Mouse (Mus musculus) neutrophil, adult 5-6 weeks (primary cell): ENCODE measurements around the gene Gm4450. TPM values are rescaled to one million over a fixed set of nuclear protein-coding genes. Genes with fewer than 3 reads are reported as not detected.
"Not testable (repeated sequence)": the region's sequence is repeated elsewhere in the genome, so short reads cannot be mapped to it uniquely, and the experiment has no call there.

Source experiments
- ATAC-seq: fragments of 151-379, 151-347 bp; 2 replicates; pipeline ENCODE4 v1.8.0; 2017; ENCODE audit warnings: mild to moderate bottlenecking, moderate TSS enrichment; ENCODE audit not compliant: insufficient number of reproducible peaks, poor library complexity, low FRiP score, severe bottlenecking; ENCODE audit errors: extremely low read depth
- total RNA-seq: library from RNA; stranded (forward); fragments of 200-1000 nt; gene quantifications from 2 replicates; pipeline ENCODE4 v1.2.3, GENCODE M21; 2017

Gene Gm4450
- total RNA-seq, result not detected in 2 replicates

DNA sequence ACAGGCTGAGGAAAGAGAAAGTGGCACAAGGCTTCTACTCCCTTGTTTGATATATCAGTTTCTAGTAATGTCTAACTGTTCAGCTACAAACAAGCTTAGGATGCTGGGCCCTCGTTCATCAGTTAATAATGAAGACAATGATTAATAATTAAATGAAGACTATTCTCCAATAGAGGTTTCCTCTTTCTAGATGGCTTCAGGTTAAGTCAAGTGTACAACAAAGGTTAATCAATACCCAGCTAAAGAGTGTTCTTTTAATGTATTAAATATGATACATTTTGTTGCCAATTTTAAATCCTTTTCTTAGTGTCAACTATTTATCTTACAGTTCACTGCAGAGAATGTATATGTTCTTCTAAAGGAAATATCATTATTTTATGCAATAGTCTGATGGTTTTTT is at the start of gene Gm4450:
Gm4450 (minus strand) TSS at position 101 of the 400 bp plus-strand sequence.
- not testable (repeated sequence) for ATAC-seq

- not testable (repeated sequence) for ATAC-seq
These were observed 40.5 kb upstream of the Gm4450 start for GRCm38 (mm10) chr3:98497401-98497800.

DNA sequence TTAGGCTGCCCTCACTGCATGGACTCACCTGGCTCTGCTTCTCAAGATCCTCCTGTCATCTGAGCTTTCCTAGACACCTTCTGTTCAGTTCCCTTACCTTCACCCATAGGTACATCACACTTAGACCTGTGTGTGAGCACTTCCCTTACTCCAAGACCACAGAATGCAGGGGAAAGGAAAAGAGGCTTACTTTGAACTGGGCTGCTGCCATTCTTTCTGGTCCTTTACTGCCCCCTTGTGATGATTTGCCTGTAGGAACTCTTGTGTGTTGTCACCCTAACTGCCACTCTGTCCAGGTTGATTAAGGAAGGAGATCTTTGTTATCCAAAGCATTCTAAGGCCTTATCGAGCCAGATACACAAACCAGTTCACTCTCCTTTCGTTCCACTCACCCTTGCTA is 39.8 kb upstream of the Gm4450 start:
- ATAC-seq, result peak; percentile 27; the same call in 1 of the 2 replicates

DNA sequence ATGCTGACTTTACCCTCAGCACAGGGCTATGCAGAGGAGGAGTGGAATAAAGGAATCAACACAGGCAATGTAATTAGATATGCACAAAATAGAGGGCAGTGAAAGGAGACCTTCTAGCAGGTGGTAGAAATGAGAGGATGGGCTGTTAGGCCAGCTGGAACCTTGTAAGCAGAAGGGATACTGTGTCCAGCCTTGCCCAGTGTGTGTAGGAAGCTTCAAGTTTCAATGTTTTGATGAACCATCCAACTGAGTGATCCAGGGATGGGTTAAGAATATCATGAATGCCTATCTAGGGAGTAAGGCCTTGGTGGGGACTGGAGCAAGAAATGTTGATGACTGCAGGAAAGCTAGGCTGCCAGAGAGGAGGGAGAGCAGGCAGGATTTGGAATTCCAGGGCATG is 38.1 kb upstream of the Gm4450 start:
- not testable (repeated sequence) for ATAC-seq

DNA sequence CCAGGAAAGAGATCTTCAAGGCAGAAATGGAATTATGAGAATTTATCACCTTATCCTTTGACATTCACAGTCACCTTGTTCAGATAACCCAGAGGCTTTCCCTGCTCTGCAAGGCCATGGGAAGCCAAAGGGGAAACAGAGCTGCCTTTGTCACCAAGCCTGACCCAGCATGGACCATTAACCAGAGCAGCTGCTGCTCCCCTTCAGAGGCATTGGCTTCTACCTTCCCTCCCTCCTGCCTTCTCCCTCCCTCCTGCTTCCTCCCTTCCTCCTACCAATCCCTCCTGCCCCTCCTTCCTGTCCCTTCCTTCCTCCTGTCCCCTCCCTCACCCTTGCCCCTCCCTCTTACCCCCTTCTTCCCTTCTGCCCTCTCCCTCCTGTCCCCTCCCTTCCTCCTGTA is 37.3 kb upstream of the Gm4450 start:
- not testable (repeated sequence) for ATAC-seq

- not testable (repeated sequence) for ATAC-seq
These were observed 14.6 kb upstream of the Gm4450 start for GRCm38 (mm10) chr3:98471499-98471898.

- ATAC-seq, result not testable (repeated sequence)
These were observed 14.1 kb upstream of the Gm4450 start for GRCm38 (mm10) chr3:98471057-98471456.

DNA sequence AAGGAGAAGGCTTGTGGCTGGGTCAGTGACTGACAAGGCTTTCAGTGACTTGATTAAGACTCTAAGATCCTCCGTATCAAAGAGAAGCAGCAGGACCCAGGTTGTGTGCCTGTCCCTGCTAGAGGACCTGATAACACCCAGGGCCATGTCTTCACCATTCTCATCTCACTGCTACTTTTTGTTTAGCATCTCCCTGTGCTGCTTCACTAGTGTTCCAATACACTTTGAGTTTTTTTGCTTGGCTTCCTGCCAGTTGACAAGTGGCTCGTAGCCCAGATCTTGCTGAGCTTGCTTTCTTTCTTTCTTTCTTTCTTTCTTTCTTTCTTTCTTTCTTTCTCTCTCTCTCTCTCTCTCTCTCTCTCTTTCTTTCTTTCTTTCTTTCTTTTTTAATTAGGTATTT is 12.4 kb upstream of the Gm4450 start:
- not testable (repeated sequence) for ATAC-seq

- not testable (repeated sequence) for ATAC-seq
These were observed 3.1 kb downstream of the Gm4450 start for GRCm38 (mm10) chr3:98453786-98454185.

DNA sequence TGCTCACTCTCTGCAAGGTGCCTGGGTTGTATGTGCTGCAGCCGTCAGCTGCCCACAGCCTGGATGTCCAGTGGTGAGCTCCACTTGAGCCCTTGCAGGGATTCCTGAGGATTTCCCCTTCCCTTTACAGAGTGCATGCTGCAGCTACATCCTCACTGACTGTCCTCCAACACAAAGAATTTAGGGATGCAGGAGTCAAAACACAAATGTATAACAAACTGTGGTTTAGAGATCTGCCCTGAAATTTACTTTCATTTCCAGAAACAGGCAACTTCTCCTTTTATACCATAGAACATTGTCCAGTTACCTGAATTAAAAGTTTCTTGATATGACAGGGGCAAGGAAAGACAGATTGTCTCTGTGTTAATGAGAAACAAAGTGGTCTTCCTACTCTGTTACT is 13.0 kb downstream of the Gm4450 start:
- ATAC-seq, result not testable (repeated sequence)

- ATAC-seq, result peak; percentile 51; the same call in 1 of the 2 replicates
These were observed 13.7 kb downstream of the Gm4450 start for GRCm38 (mm10) chr3:98443149-98443779.

- ATAC-seq, result not testable (repeated sequence)
These were observed 14.7 kb downstream of the Gm4450 start for GRCm38 (mm10) chr3:98442245-98442644.

- no peak for ATAC-seq
These were observed 21.9 kb downstream of the Gm4450 start for GRCm38 (mm10) chr3:98435030-98435429.

- ATAC-seq, result no peak
These were observed 22.7 kb downstream of the Gm4450 start for GRCm38 (mm10) chr3:98434088-98434816.

DNA sequence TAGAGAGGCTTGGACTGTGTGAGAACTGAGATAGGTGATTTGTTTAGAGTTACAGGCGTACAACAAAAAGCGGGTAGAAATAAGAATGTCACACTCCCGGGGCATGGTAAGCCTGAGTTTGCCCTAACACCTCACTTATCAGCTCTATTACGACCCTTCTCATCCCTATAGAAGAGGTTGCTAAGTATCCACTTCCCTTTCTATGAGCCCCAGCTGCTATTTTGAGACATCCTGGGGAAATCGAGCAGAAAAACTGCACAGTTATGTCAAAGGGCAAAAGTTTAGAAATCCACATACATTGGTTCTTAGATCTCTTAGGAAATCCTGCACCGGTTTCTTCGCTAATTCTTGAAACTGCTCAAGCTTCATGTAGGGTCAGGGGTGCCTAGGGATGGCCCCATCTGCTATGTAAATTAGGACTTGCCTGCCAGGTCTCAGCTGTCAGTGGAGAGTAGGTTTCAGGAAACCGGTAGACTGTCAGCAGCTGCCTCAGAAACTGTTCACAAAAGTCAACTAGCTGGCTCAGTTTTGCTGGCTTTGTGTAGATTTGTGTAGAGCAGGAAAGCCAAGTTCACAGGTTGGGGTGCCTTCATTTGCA is 27.9 kb downstream of the Gm4450 start:
- ATAC-seq, result no peak

DNA sequence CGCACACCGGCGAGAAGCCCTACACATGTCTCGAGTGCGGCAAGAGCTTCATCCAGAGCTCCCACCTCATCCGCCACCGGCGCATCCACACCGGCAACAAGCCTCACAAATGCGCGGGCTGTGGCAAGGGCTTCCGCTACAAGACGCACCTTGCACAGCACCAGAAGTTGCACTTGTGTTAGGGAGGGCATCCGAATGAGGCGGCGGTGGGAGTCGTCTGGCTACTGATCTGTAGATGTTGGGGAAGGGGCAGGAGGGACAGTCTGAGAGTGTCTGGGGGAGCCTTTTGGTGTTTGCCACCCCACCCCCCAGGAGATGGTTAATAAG is 28.5 kb downstream of the Gm4450 start:
- ATAC-seq, result no peak; the same call in 1 of the 2 replicates

DNA sequence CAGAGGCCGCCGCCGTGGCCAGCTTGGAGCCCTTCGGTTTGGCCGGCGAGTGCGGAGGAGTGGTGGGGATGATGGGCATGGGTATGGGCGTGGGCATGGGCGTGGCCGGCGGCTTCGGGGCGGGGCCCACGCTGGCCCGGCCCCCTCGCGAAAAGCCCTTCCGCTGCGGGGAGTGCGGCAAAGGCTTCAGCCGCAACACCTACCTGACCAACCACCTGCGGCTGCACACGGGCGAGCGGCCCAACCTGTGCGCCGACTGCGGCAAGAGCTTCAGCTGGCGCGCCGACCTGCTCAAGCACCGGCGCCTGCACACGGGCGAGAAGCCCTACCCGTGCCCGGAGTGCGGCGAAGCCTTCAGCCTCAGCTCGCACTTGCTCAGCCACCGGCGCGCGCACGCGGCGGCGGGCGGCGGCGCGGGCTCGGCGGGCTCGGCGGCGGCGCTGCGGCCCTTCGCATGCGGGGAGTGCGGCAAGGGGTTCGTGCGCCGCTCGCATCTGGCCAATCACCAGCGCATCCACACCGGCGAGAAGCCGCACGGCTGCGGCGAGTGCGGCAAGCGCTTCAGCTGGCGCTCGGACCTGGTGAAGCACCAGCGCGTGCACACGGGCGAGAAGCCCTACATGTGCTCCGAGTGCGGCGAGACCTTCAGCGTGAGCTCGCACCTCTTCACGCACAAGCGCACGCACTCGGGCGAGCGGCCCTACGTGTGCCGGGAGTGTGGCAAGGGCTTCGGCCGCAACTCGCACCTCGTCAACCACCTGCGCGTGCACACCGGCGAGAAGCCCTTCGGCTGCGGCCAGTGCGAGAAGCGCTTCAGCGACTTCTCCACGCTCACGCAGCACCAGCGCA is 29.1 kb downstream of the Gm4450 start:
- peak; percentile 51 for ATAC-seq

- no peak for ATAC-seq
These were observed 29.7 kb downstream of the Gm4450 start for GRCm38 (mm10) chr3:98427260-98427599.

DNA sequence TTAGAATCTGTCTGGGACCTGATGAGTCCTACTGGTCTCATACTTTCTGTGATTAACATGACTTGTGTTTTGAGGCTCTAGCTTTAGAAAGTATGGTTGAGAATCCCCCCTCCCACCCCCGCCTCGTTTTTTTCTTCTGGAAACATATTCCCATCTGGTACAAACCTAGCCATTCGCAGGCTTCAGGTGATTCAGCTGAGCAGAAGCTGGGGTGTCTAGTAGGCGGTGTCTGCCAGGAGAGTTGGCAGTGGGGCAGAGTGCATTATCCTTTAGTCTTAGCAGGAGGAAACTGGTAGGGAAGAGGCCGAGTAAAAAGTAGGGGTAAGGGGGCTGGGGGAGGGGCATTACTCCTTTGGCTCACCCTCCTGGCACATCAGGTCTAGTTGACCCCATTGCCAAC is 30.2 kb downstream of the Gm4450 start:
- no peak for ATAC-seq
